8 mouse cellular contexts compared by ENCODE assay signal in the genomic region with DNA sequence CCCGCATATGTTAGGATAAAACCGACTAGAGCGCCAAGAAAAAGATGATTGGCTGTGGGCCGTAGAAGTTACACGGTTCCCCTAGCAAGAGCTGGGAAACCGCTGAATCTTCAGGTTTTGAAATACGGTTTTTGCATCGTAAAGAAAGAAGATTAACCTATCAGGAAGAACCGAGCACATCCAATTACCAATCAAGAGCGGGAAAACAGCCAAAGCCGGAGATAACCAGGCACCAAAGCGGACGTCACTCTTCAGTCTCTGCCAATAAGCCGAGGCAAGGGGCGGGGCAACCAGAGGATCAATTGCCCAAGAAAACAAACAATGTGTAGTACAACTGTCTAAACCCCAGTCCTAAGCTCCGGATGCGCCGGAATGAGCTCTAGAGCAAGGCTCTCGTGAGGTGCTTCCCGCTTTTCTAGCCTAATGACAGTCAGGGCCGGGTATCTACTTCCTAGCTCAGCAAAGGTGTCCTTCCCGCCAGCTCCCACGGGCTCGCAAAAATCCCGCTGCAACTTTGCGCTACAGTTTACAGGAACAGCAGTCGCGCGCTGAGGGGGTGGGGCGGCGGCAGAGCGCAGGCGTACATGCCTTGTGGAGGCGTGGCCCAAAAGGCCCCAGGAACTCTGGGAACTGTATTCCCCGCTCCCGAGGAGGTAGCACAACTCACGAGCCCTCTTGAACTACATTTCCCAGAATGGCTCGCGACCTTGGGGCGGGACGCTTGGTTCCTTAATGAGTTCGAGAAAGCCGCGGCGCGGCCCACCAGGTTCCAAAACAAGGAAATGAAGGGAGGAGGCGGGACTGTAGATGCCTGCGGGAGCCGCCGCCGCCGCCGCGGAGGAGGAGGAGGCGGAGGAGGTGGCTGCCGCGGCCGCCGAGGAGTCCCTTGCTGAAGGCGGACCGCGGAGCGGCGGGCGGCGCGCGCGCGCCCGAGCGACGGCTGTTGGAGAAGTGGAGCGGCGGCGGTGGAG. TPM values are rescaled to one million over a fixed set of nuclear protein-coding genes. Genes with fewer than 3 reads are reported as not detected.
A peak's percentile ranks its signal among the peaks of the same experiment; 100 is the strongest.
DNase-seq lines count a peak whose midpoint lies in the region; ATAC-seq lines count a peak whose summit lies in the region.

No protein-coding gene starts in this region.

- no peaks in the 10 kb centered on the region for H3K9me3 ChIP-seq in forebrain, embryonic 14.5 days (replicated peaks; ENCODE audit: control insufficient read depth, low read length)
- H3K9me3 ChIP-seq in neural tube, embryonic 15.5 days (replicated peaks) = no peaks in the 10 kb centered on the region

- H3K36me3 ChIP-seq in forebrain, embryonic 14.5 days (ENCODE audit: control insufficient read depth, insufficient read depth, low read length) = no peaks in the 10 kb centered on the region
- no peaks in the 10 kb centered on the region for H3K36me3 ChIP-seq in neural tube, embryonic 15.5 days

- peak overlapping the region; percentile 95 for H3K27ac ChIP-seq in forebrain, embryonic 14.5 days (ENCODE audit: low read depth, low read length)
- H3K27ac ChIP-seq in neural tube, embryonic 15.5 days (replicated peaks) = peak overlapping the region; percentile 90

- peak; percentile 97 for ATAC-seq in forebrain, embryonic 14.5 days
- peak; percentile 99 for ATAC-seq in neural tube, embryonic 15.5 days (ENCODE audit: low FRiP score)

- WGBS in forebrain, embryonic 14.5 days = under 1% methylated on average over 74 of the region's 76 CpGs
- 0% methylated on average over 71 of the region's 76 CpGs for WGBS in neural tube, embryonic 15.5 days

- intact Hi-C loops in heart, postnatal 14 days (cut with DNase I) = loop anchor here (2.0 kb wide), 3 partner anchors 46 to 176 kb away; a partner anchor contains a TSS

- peak overlapping the region; percentile 70 for H3K4me2 ChIP-seq in forebrain, embryonic 14.5 days (ENCODE audit: low read length)
- peak overlapping the region; percentile 75 for H3K4me2 ChIP-seq in neural tube, embryonic 15.5 days

- peaks cover 13% of the 10 kb centered on the region for H3K4me1 ChIP-seq in forebrain, embryonic 14.5 days (ENCODE audit: control insufficient read depth, insufficient read depth, low read length)
- H3K4me1 ChIP-seq in neural tube, embryonic 15.5 days = peaks cover 27% of the 10 kb centered on the region

- peak overlapping the region; percentile 88 for H3K9ac ChIP-seq in forebrain, embryonic 14.5 days (ENCODE audit: low read length)
- peak overlapping the region; percentile 79 for H3K9ac ChIP-seq in neural tube, embryonic 15.5 days (replicated peaks)

- peak overlapping the region; percentile 89 for H3K4me3 ChIP-seq in forebrain, embryonic 14.5 days (ENCODE audit: low read depth, low read length)
- H3K4me3 ChIP-seq in neural tube, embryonic 15.5 days (replicated peaks) = peak overlapping the region; percentile 93

- no peaks in the 10 kb centered on the region for H3K27me3 ChIP-seq in forebrain, embryonic 14.5 days (replicated peaks; ENCODE audit: control insufficient read depth, insufficient read depth, low read length)
- H3K27me3 ChIP-seq in neural tube, embryonic 15.5 days (replicated peaks) = no peaks in the 10 kb centered on the region

- peak; percentile 99 for DNase-seq in ES-CJ7 (ENCODE audit: low read depth, low spot score)
- DNase-seq in cerebellum, adult 11 months = peak; percentile 98
- DNase-seq in forebrain, embryonic 14.5 days (ENCODE audit: low spot score) = peak; percentile 100
- peak; percentile 95 for DNase-seq in heart, postnatal 14 days
- peak; percentile 98 for DNase-seq in layer of hippocampus, adult 11-12 months (ENCODE audit: low spot score)
- DNase-seq in lung, adult 18-20 months = peak; percentile 99 to 100
- peak; percentile 99 for DNase-seq in testis, postnatal 14 days (ENCODE audit: low spot score)

RNA-seq across cellular contexts. Expression of a gene that starts 9.5 kb away (rescaled TPM):
- 16.4 and 16.6 TPM in 2 replicates for polyA plus RNA-seq in forebrain, embryonic 14.5 days (2014; fragmentation: Nextera tagmentation; extraction: Ambion mirVana)
- total RNA-seq in heart, postnatal 14 days (2021) = 10 to 100 TPM; 14.9 to 15.9 TPM
- 9.7 and 9.9 TPM in 2 replicates for polyA plus RNA-seq in neural tube, embryonic 15.5 days (2015; fragmentation: Nextera tagmentation; extraction: Ambion mirVana)

RNA-seq across cellular contexts. Expression of a gene that starts 46.9 kb away (rescaled TPM):
- polyA plus RNA-seq in forebrain, embryonic 14.5 days (2014; fragmentation: Nextera tagmentation; extraction: Ambion mirVana) = 50.7 and 69.4 TPM in 2 replicates
- 10 to 100 TPM; 77.6 to 84.8 TPM for total RNA-seq in heart, postnatal 14 days (2021)
- 41.2 and 43.9 TPM in 2 replicates for polyA plus RNA-seq in neural tube, embryonic 15.5 days (2015; fragmentation: Nextera tagmentation; extraction: Ambion mirVana)

Comparison
In these comparisons a context has a peak if more than half of its experiments do, and no peak if none do; other contexts are left out.
1. Peak in every context shown above with its lines: DNase-seq, ATAC-seq, H3K4me3 ChIP-seq and H3K27ac ChIP-seq.